Mouse (Mus musculus) heart, postnatal 0 days (tissue): Measurements from ENCODE around the gene Bsnd. TPM values are rescaled to one million over a fixed set of nuclear protein-coding genes. Genes with fewer than 3 reads are reported as not detected.

Experiments used
- ATAC-seq: fragments of 200-750 bp; cut with Nextera tagmentation; 2 replicates; pipeline ENCODE4 v1.8.0; 2017; ENCODE audit warnings: low read depth, moderate number of reproducible peaks, moderate library complexity; ENCODE audit not compliant: insufficient read depth
- DNase-seq: peaks from one replicate; pipeline ENCODE4 v3.0.0-alpha.2; 2016; ENCODE audit warnings: low spot score
- H3K27ac ChIP-seq: fragments of 300-500 bp; sonication (generic); 2 replicates; pipeline ENCODE4 v1.5.1; 2014; ENCODE audit warnings: low read depth, mild to moderate bottlenecking
- H3K27me3 ChIP-seq: fragments of 300-500 bp; sonication (generic); 2 replicates; pipeline ENCODE4 v1.6.1; 2014; ENCODE audit warnings: low read length, mixed read lengths; ENCODE audit not compliant: control insufficient read depth, insufficient read depth
- H3K36me3 ChIP-seq: fragments of 300-500 bp; sonication (generic); replicated peaks from 2 replicates; pipeline ENCODE4 v1.6.1; 2014; ENCODE audit warnings: low read length, mixed read lengths; ENCODE audit not compliant: control insufficient read depth, insufficient read depth
- H3K4me1 ChIP-seq: fragments of 300-500 bp; sonication (generic); 2 replicates; pipeline ENCODE4 v1.6.1; 2014; ENCODE audit warnings: antibody characterized with exemption; ENCODE audit not compliant: control insufficient read depth, insufficient read depth
- H3K4me2 ChIP-seq: fragments of 300-500 bp; sonication (generic); 2 replicates; pipeline ENCODE4 v1.6.1; 2014; ENCODE audit warnings: low read depth, mild to moderate bottlenecking, low read length, moderate library complexity
- H3K4me3 ChIP-seq: fragments of 300-500 bp; sonication (generic); 2 replicates; pipeline ENCODE4 v1.5.1; 2014; ENCODE audit warnings: low read depth, low read length
- H3K9ac ChIP-seq: fragments of 300-500 bp; sonication (generic); replicated peaks from 2 replicates; pipeline ENCODE4 v1.6.1; 2014; ENCODE audit warnings: low read depth, low read length, mixed read lengths
- H3K9me3 ChIP-seq: fragments of 300-500 bp; sonication (generic); replicated peaks from 2 replicates; pipeline ENCODE4 v1.6.1; 2016; ENCODE audit warnings: low read length; ENCODE audit not compliant: control insufficient read depth
- CTCF ChIP-seq: IDR thresholded peaks from 2 replicates; pipeline ENCODE4 v1.5.1; 2016; ENCODE audit warnings: antibody characterized with exemption, control low read depth, low read depth
- EP300 ChIP-seq: IDR thresholded peaks from 2 replicates; pipeline ENCODE4 v1.6.1; 2016; ENCODE audit warnings: antibody characterized with exemption, low read depth
- WGBS: fragments of 180-500 bp; shearing (Covaris S2); extraction: QIAGEN DNeasy Blood & Tissue Kit; methylation state at CpG from one replicate; pipeline ENCODE4 v1.1.7; 2014; 5-methylcytosine and 5-hydroxymethylcytosine counted together
- polyA plus RNA-seq: library from polyadenylated mRNA; unstranded; fragments of >200 nt; fragmentation: Nextera tagmentation; extraction: Ambion mirVana; gene quantifications from 2 replicates; pipeline ENCODE4 v1.2.1, GENCODE M21; 2015
- total RNA-seq: library from RNA; depleted of rRNA; stranded (reverse); fragments of >200 nt; gene quantifications from 2 replicates; pipeline ENCODE4 v1.2.3, GENCODE M21; 2014; ENCODE audit warnings: low replicate concordance; rRNA removed

Bsnd gene
- total and polyA plus RNA-seq, 2 experiments from 2014 or later = 0.15 TPM; not detected in 1

GRCm38 (mm10) chr4:106435426-106435825, 56.7 kb downstream of the Bsnd start:
- 81% methylated on average over 2 of the region's 2 CpGs for WGBS
- H3K36me3 ChIP-seq = peaks cover 91% of the 10 kb centered on the region

More at GRCm38 (mm10) chr4:106435426-106435825, 56.7 kb downstream of the Bsnd start:
- no peaks in the 10 kb centered on the region for H3K27me3 ChIP-seq
- H3K4me3 ChIP-seq = no peak overlapping the region
- no peaks in the 10 kb centered on the region for H3K9me3 ChIP-seq
- no peak for DNase-seq
- TF ChIP-seq CTCF (no peak), EP300 (no peak)
- H3K4me1 ChIP-seq = no peaks in the 10 kb centered on the region
- no peak for ATAC-seq
- H3K27ac ChIP-seq = no peak overlapping the region
- no peak overlapping the region for H3K4me2 ChIP-seq
- no peak overlapping the region for H3K9ac ChIP-seq

Other genes with a start within 250 kb of the Bsnd start
- 16.8 and 27.3 TPM in 2 replicates for gene Usp24, start 176.1 kb downstream of the Bsnd start, total RNA-seq
- 5.5 and 5.9 TPM in 2 replicates for gene Usp24, start 176.1 kb downstream of the Bsnd start, polyA plus RNA-seq
- 1.2 and 4.4 TPM in 2 replicates for gene Pcsk9, start 28.0 kb downstream of the Bsnd start, total RNA-seq
- gene Pcsk9, start 28.0 kb downstream of the Bsnd start, polyA plus RNA-seq = 0.05 TPM in 2 replicates
- gene Dhcr24, start 68.8 kb upstream of the Bsnd start, total RNA-seq = 41.8 and 43.2 TPM in 2 replicates
- gene Dhcr24, start 68.8 kb upstream of the Bsnd start, polyA plus RNA-seq = 1.7 and 1.9 TPM in 2 replicates
- gene Lexm, start 125.0 kb upstream of the Bsnd start, total RNA-seq = not detected in 2 replicates
- gene Lexm, start 125.0 kb upstream of the Bsnd start, polyA plus RNA-seq = not detected in 2 replicates
- 0.73 TPM in 1 of 2 replicates, not detected in the other for gene Ttc22, start 130.1 kb upstream of the Bsnd start, total RNA-seq
- gene Ttc22, start 130.1 kb upstream of the Bsnd start, polyA plus RNA-seq = 0.25 and 0.38 TPM in 2 replicates
- gene Pars2, start 158.8 kb upstream of the Bsnd start, total RNA-seq = 12.3 and 46.3 TPM in 2 replicates
- gene Pars2, start 158.8 kb upstream of the Bsnd start, polyA plus RNA-seq = 6.6 and 7.2 TPM in 2 replicates
- gene Ttc4, start 186.7 kb upstream of the Bsnd start, total RNA-seq = 58.9 and 60.1 TPM in 2 replicates
- gene Ttc4, start 186.7 kb upstream of the Bsnd start, polyA plus RNA-seq = 30.5 and 35.1 TPM in 2 replicates
- gene Mroh7, start 238.6 kb upstream of the Bsnd start, total RNA-seq = 0.15 and 2.1 TPM in 2 replicates
- 0.33 and 0.43 TPM in 2 replicates for gene Mroh7, start 238.6 kb upstream of the Bsnd start, polyA plus RNA-seq
- 1.7 TPM in 1 of 2 replicates, not detected in the other for gene Fam151a, start 241.6 kb upstream of the Bsnd start, total RNA-seq
- 0.10 TPM in 1 of 2 replicates, not detected in the other for gene Fam151a, start 241.6 kb upstream of the Bsnd start, polyA plus RNA-seq